Mouse (Mus musculus) midbrain, embryonic 16.5 days (tissue): ENCODE measurements at regions not wholly inside any gene's neighbourhood (a gene's known extent, or its start where the extent isn't known, plus 50 kb on each side); places are given as distances from the start of the nearest gene placed in this dataset.
"Not testable (repeated sequence)": the region's sequence is repeated elsewhere in the genome, so short reads cannot be mapped to it uniquely, and the experiment has no call there.

Source experiments
- ATAC-seq: fragments of 200-750 bp; cut with Nextera tagmentation; 2 replicates; pipeline ENCODE4 v1.8.0; 2017; ENCODE audit warnings: moderate TSS enrichment
- H3K27ac ChIP-seq: fragments of 300-500 bp; sonication (generic); 2 replicates; pipeline ENCODE4 v1.5.1; 2014; ENCODE audit warnings: mild to moderate bottlenecking, low read length, mixed read lengths
- H3K27me3 ChIP-seq: fragments of 300-500 bp; sonication (generic); 2 replicates; pipeline ENCODE4 v1.6.1; 2014; ENCODE audit warnings: low read depth, low read length, mixed read lengths; ENCODE audit not compliant: control insufficient read depth, insufficient read depth
- H3K36me3 ChIP-seq: fragments of 300-500 bp; sonication (generic); 2 replicates; pipeline ENCODE4 v1.6.1; 2014; ENCODE audit warnings: mild to moderate bottlenecking, low read length, moderate library complexity, mixed read lengths; ENCODE audit not compliant: control insufficient read depth, insufficient read depth
- H3K4me1 ChIP-seq: fragments of 300-500 bp; sonication (generic); 2 replicates; pipeline ENCODE4 v1.6.1; 2014; ENCODE audit warnings: mild to moderate bottlenecking, low read length, mixed read lengths; ENCODE audit not compliant: control insufficient read depth, insufficient read depth
- H3K4me2 ChIP-seq: fragments of 300-500 bp; sonication (generic); 2 replicates; pipeline ENCODE4 v1.6.1; 2014; ENCODE audit warnings: mild to moderate bottlenecking, low read length, mixed read lengths
- H3K4me3 ChIP-seq: fragments of 300-500 bp; sonication (generic); 2 replicates; pipeline ENCODE4 v1.5.1; 2014; ENCODE audit warnings: low read depth, mild to moderate bottlenecking, low read length, moderate library complexity, mixed read lengths
- H3K9ac ChIP-seq: fragments of 300-500 bp; sonication (generic); 2 replicates; pipeline ENCODE4 v1.6.1; 2014; ENCODE audit warnings: low read depth, low read length, mixed read lengths
- H3K9me3 ChIP-seq: fragments of 300-500 bp; sonication (generic); replicated peaks from 2 replicates; pipeline ENCODE4 v1.6.1; 2014; ENCODE audit warnings: mild to moderate bottlenecking, low read length, mixed read lengths; ENCODE audit not compliant: control insufficient read depth, poor library complexity, severe bottlenecking
- WGBS: fragments of 180-500 bp; shearing (Covaris S2); extraction: QIAGEN DNeasy Blood & Tissue Kit; methylation state at CpG from one replicate; pipeline ENCODE4 v1.1.7; 2014; 5-methylcytosine and 5-hydroxymethylcytosine counted together

- Histone ChIP-seq H3K27ac (no peak overlapping the region), H3K4me1 (no peaks in the 10 kb centered on the region), H3K4me3 (no peak overlapping the region), H3K36me3 (no peaks in the 10 kb centered on the region), H3K9me3 (no peaks in the 10 kb centered on the region), H3K9ac (no peak overlapping the region), H3K27me3 (no peaks in the 10 kb centered on the region), H3K4me2 (no peak overlapping the region)
- ATAC-seq: no peak
These were observed 1607.5 kb downstream of the Efna5 start for GRCm38 (mm10) chr17:61273631-61274030.

DNA sequence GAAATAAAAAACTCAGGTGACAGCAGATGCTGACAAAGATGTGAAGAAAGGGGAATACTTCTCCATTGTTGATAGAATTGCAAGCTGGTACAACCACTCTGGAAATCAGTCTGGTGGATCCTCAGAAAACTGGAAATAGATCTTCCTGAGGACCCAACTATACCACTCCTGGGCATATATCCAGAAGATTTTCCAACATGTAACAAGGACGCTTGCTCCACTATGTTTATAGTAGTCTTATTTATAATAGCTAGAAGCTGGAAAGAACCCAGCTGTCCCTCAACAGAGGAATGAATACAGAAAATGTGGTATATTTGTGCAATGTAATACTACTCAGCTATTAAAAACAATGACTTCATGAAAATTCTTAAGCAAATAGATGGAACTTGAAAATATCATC lies 1624.6 kb downstream of the Efna5 start:
- not testable (repeated sequence) for ATAC-seq

GRCm38 (mm10) chr17:61248411-61248810 lies 1632.7 kb downstream of the Efna5 start:
- no peak for ATAC-seq
- H3K4me3 ChIP-seq: no peak overlapping the region
- no peaks in the 10 kb centered on the region for H3K36me3 ChIP-seq
- no peak overlapping the region for H3K9ac ChIP-seq
- H3K27me3 ChIP-seq: no peaks in the 10 kb centered on the region
- H3K4me1 ChIP-seq: no peaks in the 10 kb centered on the region
- no peak overlapping the region for H3K27ac ChIP-seq
- 41% methylated on average over 3 of the region's 3 CpGs for WGBS
- H3K9me3 ChIP-seq: no peaks in the 10 kb centered on the region
- H3K4me2 ChIP-seq: no peak overlapping the region

More for the DNA sequence above, 1624.6 kb downstream of the Efna5 start:
- not testable (repeated sequence) for H3K27ac ChIP-seq, H3K9ac ChIP-seq, H3K4me2 ChIP-seq, H3K9me3 ChIP-seq, H3K27me3 ChIP-seq, H3K4me1 ChIP-seq, H3K36me3 ChIP-seq, H3K4me3 ChIP-seq
- WGBS: 85% methylated on average over 1 of the region's 1 CpGs

- Histone ChIP-seq H3K9me3 (no peaks in the 10 kb centered on the region), H3K36me3 (no peaks in the 10 kb centered on the region), H3K4me2 (no peak overlapping the region), H3K27ac (no peak overlapping the region), H3K4me3 (no peak overlapping the region), H3K9ac (no peak overlapping the region), H3K27me3 (no peaks in the 10 kb centered on the region), H3K4me1 (no peaks in the 10 kb centered on the region)
- WGBS: 81% methylated on average over 7 of the region's 7 CpGs
- no peak for ATAC-seq
These were observed 1663.9 kb downstream of the Efna5 start for GRCm38 (mm10) chr17:61217198-61217722.

DNA sequence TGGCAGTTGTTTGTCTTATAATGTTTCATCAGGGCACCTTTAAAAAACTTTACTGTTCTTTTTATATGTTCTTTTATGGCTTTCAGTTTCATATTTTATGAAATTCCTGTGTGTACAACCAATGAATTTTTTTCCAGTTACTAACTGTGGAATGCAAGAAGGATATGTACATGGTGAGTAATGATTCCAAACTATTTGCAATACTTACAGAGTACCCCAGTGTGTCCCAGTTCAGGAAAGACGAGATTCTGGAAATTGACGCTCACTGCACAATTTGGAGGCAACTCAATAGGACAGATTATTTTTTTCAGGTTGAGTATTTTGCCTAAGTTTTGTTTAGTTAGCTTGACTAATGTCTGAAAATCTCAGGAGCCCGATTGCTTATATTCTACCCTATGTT lies 1676.8 kb downstream of the Efna5 start:
- Histone ChIP-seq H3K9ac (no peak overlapping the region), H3K9me3 (no peaks in the 10 kb centered on the region), H3K36me3 (no peaks in the 10 kb centered on the region), H3K4me1 (no peaks in the 10 kb centered on the region), H3K27ac (no peak overlapping the region), H3K4me3 (no peak overlapping the region), H3K4me2 (no peak overlapping the region), H3K27me3 (no peaks in the 10 kb centered on the region)
- WGBS: 95% methylated on average over 3 of the region's 3 CpGs
- no peak for ATAC-seq

DNA sequence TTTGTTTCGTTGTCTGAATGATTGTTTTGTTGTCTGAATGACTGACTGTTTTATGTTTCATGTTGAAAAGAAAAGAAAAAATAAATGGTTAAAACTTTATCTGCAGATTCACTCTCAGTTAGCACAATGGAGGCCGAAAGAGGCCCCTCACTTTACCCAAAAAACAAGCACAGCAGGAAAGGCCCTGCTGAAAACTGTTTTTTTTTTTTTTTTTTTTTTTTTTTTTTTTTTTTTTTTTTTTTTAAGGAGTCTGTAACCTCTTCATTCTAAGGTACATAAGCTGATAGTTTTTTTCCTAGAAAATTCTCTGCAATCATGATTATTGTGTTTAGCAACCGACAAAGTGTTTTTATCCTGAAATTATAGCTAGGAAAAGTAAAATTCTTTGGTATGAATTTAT lies 1693.2 kb downstream of the Efna5 start:
- not testable (repeated sequence) for ATAC-seq, H3K4me1 ChIP-seq, H3K4me2 ChIP-seq, H3K4me3 ChIP-seq, H3K27ac ChIP-seq, H3K36me3 ChIP-seq, H3K9me3 ChIP-seq, H3K27me3 ChIP-seq, H3K9ac ChIP-seq
- 84% methylated on average over 3 of the region's 3 CpGs for WGBS

DNA sequence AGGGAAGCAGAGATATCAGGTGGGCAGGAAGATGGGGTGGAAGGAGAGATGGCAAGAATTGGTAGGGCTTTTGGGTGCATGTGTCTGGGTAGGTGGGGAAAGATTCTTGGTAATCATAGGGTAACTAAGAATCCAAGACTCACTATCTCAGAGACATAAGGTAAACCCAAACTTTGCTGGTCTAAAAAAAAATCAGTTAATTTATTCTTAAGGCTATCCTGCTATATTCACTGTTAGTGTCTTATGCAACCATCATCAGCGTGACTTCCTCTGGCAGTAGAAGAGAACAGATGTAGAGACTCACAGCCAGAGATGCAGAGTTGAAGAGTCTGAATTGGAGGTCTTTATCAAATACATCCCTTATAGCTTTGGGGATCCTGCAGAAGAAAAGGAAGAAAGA lies 1704.5 kb downstream of the Efna5 start:
- Histone ChIP-seq H3K4me3 (no peak overlapping the region), H3K27me3 (no peaks in the 10 kb centered on the region)
- 85% methylated on average over 1 of the region's 1 CpGs for WGBS

GRCm38 (mm10) chr17:61159437-61159836 lies 1721.7 kb downstream of the Efna5 start:
- Histone ChIP-seq H3K9me3 (no peaks in the 10 kb centered on the region), H3K36me3 (no peaks in the 10 kb centered on the region), H3K4me1 (no peaks in the 10 kb centered on the region), H3K27ac (no peak overlapping the region), H3K4me2 (no peak overlapping the region), H3K4me3 (no peak overlapping the region), H3K27me3 (no peaks in the 10 kb centered on the region), H3K9ac (no peak overlapping the region)
- WGBS: 90% methylated on average over 2 of the region's 2 CpGs
- ATAC-seq: no peak

More for the DNA sequence above, 1704.5 kb downstream of the Efna5 start:
- H3K9me3 ChIP-seq: no peaks in the 10 kb centered on the region
- no peaks in the 10 kb centered on the region for H3K4me1 ChIP-seq
- ATAC-seq: no peak
- H3K27ac ChIP-seq: no peak overlapping the region
- H3K36me3 ChIP-seq: no peaks in the 10 kb centered on the region
- H3K4me2 ChIP-seq: no peak overlapping the region
- H3K9ac ChIP-seq: no peak overlapping the region

- ATAC-seq: no peak
- Histone ChIP-seq H3K36me3 (no peaks in the 10 kb centered on the region), H3K27ac (no peak overlapping the region), H3K27me3 (no peaks in the 10 kb centered on the region), H3K9ac (no peak overlapping the region), H3K4me3 (no peak overlapping the region), H3K4me1 (no peaks in the 10 kb centered on the region), H3K9me3 (no peaks in the 10 kb centered on the region), H3K4me2 (no peak overlapping the region)
- 86% methylated on average over 7 of the region's 7 CpGs for WGBS
These were observed 1744.1 kb downstream of the Efna5 start for GRCm38 (mm10) chr17:61137006-61137405.

GRCm38 (mm10) chr17:61127767-61128166 lies 1753.3 kb downstream of the Efna5 start:
- H3K4me1 ChIP-seq: no peaks in the 10 kb centered on the region
- H3K4me2 ChIP-seq: no peak overlapping the region
- no peak overlapping the region for H3K4me3 ChIP-seq
- no peaks in the 10 kb centered on the region for H3K9me3 ChIP-seq
- ATAC-seq: no peak
- WGBS: 57% methylated on average over 1 of the region's 1 CpGs
- H3K27ac ChIP-seq: no peak overlapping the region
- no peaks in the 10 kb centered on the region for H3K36me3 ChIP-seq
- H3K27me3 ChIP-seq: no peaks in the 10 kb centered on the region
- no peak overlapping the region for H3K9ac ChIP-seq
